Mouse (Mus musculus): ENCODE measurements around the gene Zic5. TPM values are rescaled to one million over a fixed set of nuclear protein-coding genes. Genes with fewer than 3 reads are reported as not detected.

Zic5 gene
- total RNA-seq, 1 experiment: 15.2 TPM

GRCm38 (mm10) chr14:122492015-122492414, 26.5 kb upstream of the Zic5 start:
- Histone ChIP-seq H3K9ac (ENCODE audit: insufficient read depth, low read depth, low read length, poor library complexity, severe bottlenecking) (no peak overlapping the region), H3K4me1 (ENCODE audit: control insufficient read depth in 2 of 2, insufficient read depth in 2 of 2, low read length in 2 of 2, poor library complexity in 1 of 2) (no peaks in the 10 kb centered on the region; a peak in 1 of 4 replicates), H3K4me3 (ENCODE audit: insufficient read depth in 1 of 2, low read depth in 1 of 2, low read length in 2 of 2, poor library complexity in 1 of 2, severe bottlenecking in 1 of 2) (no peak overlapping the region), H3K9me3 (ENCODE audit: control insufficient read depth, insufficient read depth, low read depth, low read length) (no peaks in the 10 kb centered on the region), H3K27ac (ENCODE audit: insufficient read depth, low read depth, low read length, poor library complexity, severe bottlenecking) (no peak overlapping the region), H3K36me3 (ENCODE audit: control insufficient read depth, insufficient read depth, low read length, poor library complexity, severe bottlenecking) (no peaks in the 10 kb centered on the region)
- TF ChIP-seq CHD2 (IDR thresholded peaks at IDR 0.05; ENCODE audit: low read depth, low read length) (no peak), ZC3H11A (IDR thresholded peaks at IDR 0.05; ENCODE audit: borderline replicate concordance, low read depth, low read length) (no peak), ZNF384 (IDR thresholded peaks at IDR 0.05; ENCODE audit: low read depth, low read length) (peak; percentile 83)
- DNase-seq (ENCODE audit: low read depth, low spot score): no peak
- in situ Hi-C loops (cut with MboI; ENCODE audit: low sequenced_read_pairs in 2 of 2, unreplicated experiment in 2 of 2): no loop called here

DNA sequence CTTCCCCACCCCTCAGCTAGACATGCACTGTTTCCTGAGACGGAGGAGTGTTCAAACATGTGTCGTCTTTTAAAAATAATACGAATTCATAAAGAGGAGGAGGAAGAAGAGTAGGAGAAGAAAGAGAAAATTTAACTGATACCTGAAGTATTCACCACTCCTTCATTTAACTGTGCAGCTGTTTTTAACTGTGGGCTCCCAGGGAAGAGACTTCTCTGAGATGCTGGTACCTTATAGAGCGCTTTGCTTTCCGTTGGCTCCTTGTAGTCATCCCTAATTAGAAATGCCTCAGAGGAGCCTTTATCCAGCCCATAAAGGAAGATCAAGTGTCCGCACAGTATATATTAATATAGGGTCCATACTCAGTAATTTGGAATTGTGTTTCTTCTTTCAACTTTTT, 26.0 kb upstream of the Zic5 start:
- no peak overlapping the region for H3K4me3 ChIP-seq (ENCODE audit: insufficient read depth in 1 of 2, low read depth in 1 of 2, low read length in 2 of 2, poor library complexity in 1 of 2, severe bottlenecking in 1 of 2)
- H3K36me3 ChIP-seq (ENCODE audit: control insufficient read depth, insufficient read depth, low read length, poor library complexity, severe bottlenecking): no peaks in the 10 kb centered on the region
- H3K9me3 ChIP-seq (ENCODE audit: control insufficient read depth, insufficient read depth, low read depth, low read length): no peaks in the 10 kb centered on the region
- in situ Hi-C loops (cut with MboI; ENCODE audit: low sequenced_read_pairs in 2 of 2, unreplicated experiment in 2 of 2): no loop called here
- no peak for DNase-seq (ENCODE audit: low read depth, low spot score)
- no peaks in the 10 kb centered on the region; a peak in 1 of 4 replicates for H3K4me1 ChIP-seq (ENCODE audit: control insufficient read depth in 2 of 2, insufficient read depth in 2 of 2, low read length in 2 of 2, poor library complexity in 1 of 2)
- no peak overlapping the region for H3K9ac ChIP-seq (ENCODE audit: insufficient read depth, low read depth, low read length, poor library complexity, severe bottlenecking)
- no peak overlapping the region for H3K27ac ChIP-seq (ENCODE audit: insufficient read depth, low read depth, low read length, poor library complexity, severe bottlenecking)
- TF ChIP-seq ZNF384 (IDR thresholded peaks at IDR 0.05; ENCODE audit: low read depth, low read length) (no peak), HCFC1 (IDR thresholded peaks at IDR 0.05; ENCODE audit: borderline replicate concordance, insufficient read depth, low read length) (no peak), MAFK (IDR thresholded peaks at IDR 0.05; ENCODE audit: insufficient read depth, low read depth, low read length) (no peak), ZC3H11A (IDR thresholded peaks at IDR 0.05; ENCODE audit: borderline replicate concordance, low read depth, low read length) (no peak), CHD2 (IDR thresholded peaks at IDR 0.05; ENCODE audit: low read depth, low read length) (no peak)

GRCm38 (mm10) chr14:122490441-122491328, 25.2 kb upstream of the Zic5 start, which contains the start of gene Gm10837:
Gene Gm10837, plus strand, starts transcription at chr14:122490586.
- Histone ChIP-seq H3K4me3 (ENCODE audit: insufficient read depth in 1 of 2, low read depth in 1 of 2, low read length in 2 of 2, poor library complexity in 1 of 2, severe bottlenecking in 1 of 2) (peak within 1 kb of the TSS; percentile 61 to 67), H3K9ac (ENCODE audit: insufficient read depth, low read depth, low read length, poor library complexity, severe bottlenecking) (no peak within 1 kb of the TSS), H3K27ac (ENCODE audit: insufficient read depth, low read depth, low read length, poor library complexity, severe bottlenecking) (no peak within 1 kb of the TSS), H3K9me3 (ENCODE audit: control insufficient read depth, insufficient read depth, low read depth, low read length) (no peaks in the 10 kb centered on the region), H3K4me1 (ENCODE audit: control insufficient read depth in 2 of 2, insufficient read depth in 2 of 2, low read length in 2 of 2, poor library complexity in 1 of 2) (no peaks in the 10 kb centered on the region; a peak in 1 of 4 replicates), H3K36me3 (ENCODE audit: control insufficient read depth, insufficient read depth, low read length, poor library complexity, severe bottlenecking) (no peaks in the 10 kb centered on the region)
- no peak for DNase-seq (ENCODE audit: low read depth, low spot score)
- in situ Hi-C loops (cut with MboI; ENCODE audit: low sequenced_read_pairs in 2 of 2, unreplicated experiment in 2 of 2): no loop called here
- TF ChIP-seq MAFK (IDR thresholded peaks at IDR 0.05; ENCODE audit: insufficient read depth, low read depth, low read length) (no peak), ZNF384 (IDR thresholded peaks at IDR 0.05; ENCODE audit: low read depth, low read length) (no peak), HCFC1 (IDR thresholded peaks at IDR 0.05; ENCODE audit: borderline replicate concordance, insufficient read depth, low read length) (no peak), CHD2 (IDR thresholded peaks at IDR 0.05; ENCODE audit: low read depth, low read length) (no peak), ZC3H11A (IDR thresholded peaks at IDR 0.05; ENCODE audit: borderline replicate concordance, low read depth, low read length) (no peak)

DNA sequence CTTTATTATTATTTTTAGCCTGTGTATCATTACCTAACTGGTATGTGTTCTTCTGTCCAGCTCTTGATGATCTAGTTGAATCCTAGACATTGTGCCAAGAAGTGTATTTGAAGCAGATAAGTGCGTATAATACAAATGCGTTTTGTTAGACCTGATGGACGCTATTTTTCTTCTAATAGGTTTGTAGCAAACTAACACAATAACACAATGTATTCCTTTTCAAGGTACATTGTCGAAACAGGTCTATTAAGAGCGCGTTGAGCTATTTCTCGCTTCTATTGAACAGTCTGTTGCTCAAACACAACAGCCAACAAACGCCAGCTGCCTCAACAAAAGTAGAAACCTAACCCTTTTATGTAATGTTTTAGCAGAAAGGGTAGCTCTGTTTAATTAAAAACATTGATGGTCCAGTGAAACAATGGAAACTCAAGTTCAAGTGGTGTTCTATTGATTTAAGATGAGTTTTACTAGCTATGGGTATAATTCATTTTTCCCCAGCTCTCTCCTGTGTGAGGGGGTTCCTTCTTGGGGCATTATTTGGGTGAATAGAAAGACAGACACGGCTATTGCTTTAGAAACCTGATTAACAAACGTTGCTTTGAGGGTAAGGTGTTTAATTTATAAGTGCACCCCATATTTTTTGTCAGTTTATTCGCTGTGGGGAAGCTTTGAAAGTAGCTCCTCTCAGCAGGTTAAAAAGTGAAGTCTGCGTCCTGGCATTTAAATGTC, 24.4 kb upstream of the Zic5 start:
- H3K9ac ChIP-seq (ENCODE audit: insufficient read depth, low read depth, low read length, poor library complexity, severe bottlenecking): no peak overlapping the region
- in situ Hi-C loops (cut with MboI; ENCODE audit: low sequenced_read_pairs in 2 of 2, unreplicated experiment in 2 of 2): no loop called here
- TF ChIP-seq CHD2 (IDR thresholded peaks at IDR 0.05; ENCODE audit: low read depth, low read length): no peak
- TF ChIP-seq ZNF384 (IDR thresholded peaks at IDR 0.05; ENCODE audit: low read depth, low read length): no peak
- no peak for TF ChIP-seq HCFC1 (IDR thresholded peaks at IDR 0.05; ENCODE audit: borderline replicate concordance, insufficient read depth, low read length)
- TF ChIP-seq ZC3H11A (IDR thresholded peaks at IDR 0.05; ENCODE audit: borderline replicate concordance, low read depth, low read length): no peak
- no peak for TF ChIP-seq MAFK (IDR thresholded peaks at IDR 0.05; ENCODE audit: insufficient read depth, low read depth, low read length)
- H3K27ac ChIP-seq (ENCODE audit: insufficient read depth, low read depth, low read length, poor library complexity, severe bottlenecking): no peak overlapping the region
- H3K4me3 ChIP-seq (ENCODE audit: insufficient read depth in 1 of 2, low read depth in 1 of 2, low read length in 2 of 2, poor library complexity in 1 of 2, severe bottlenecking in 1 of 2): peak overlapping the region in 1 of 2 experiments; percentile 61; a peak in 2 of 4 replicates
- DNase-seq (ENCODE audit: low read depth, low spot score): no peak
- H3K4me1 ChIP-seq (ENCODE audit: control insufficient read depth in 2 of 2, insufficient read depth in 2 of 2, low read length in 2 of 2, poor library complexity in 1 of 2): no peaks in the 10 kb centered on the region; a peak in 1 of 4 replicates
- no peaks in the 10 kb centered on the region for H3K36me3 ChIP-seq (ENCODE audit: control insufficient read depth, insufficient read depth, low read length, poor library complexity, severe bottlenecking)
- no peaks in the 10 kb centered on the region for H3K9me3 ChIP-seq (ENCODE audit: control insufficient read depth, insufficient read depth, low read depth, low read length)
